26 mouse cellular contexts compared by ENCODE assay signal in genomic region chr14:17748945-17749344, GRCm38 (mm10).
DNase-seq lines count a peak whose midpoint lies in the region; ATAC-seq lines count a peak whose summit lies in the region.
"Had no signal": no experiment of that assay in that cellular context is flagged by ENCODE, and none has a peak within 500 bp of the region (broad histone marks: within the 10 kb centered on the region; RNA-seq: fewer than 3 reads in every experiment).

No protein-coding gene starts in this region.

- H3K9ac ChIP-seq in forebrain, embryonic 12.5 days = no peak overlapping the region
- no peak overlapping the region for H3K9ac ChIP-seq in midbrain, embryonic 11.5 days (ENCODE audit: low read length)
- no peak overlapping the region for H3K9ac ChIP-seq in intestine, embryonic 15.5 days
- H3K9ac ChIP-seq: embryonic facial prominence, embryonic 12.5 days; limb, embryonic 15.5 days; neural tube, embryonic 13.5 days had no signal

- no peaks in the 10 kb centered on the region for H3K9me3 ChIP-seq in forebrain, embryonic 12.5 days
- H3K9me3 ChIP-seq in forebrain, embryonic 10.5 days = no peaks in the 10 kb centered on the region
- H3K9me3 ChIP-seq in midbrain, embryonic 11.5 days (ENCODE audit: control insufficient read depth, low read length) = no peaks in the 10 kb centered on the region
- no peaks in the 10 kb centered on the region for H3K9me3 ChIP-seq in midbrain, embryonic 10.5 days (replicated peaks)
- no peaks in the 10 kb centered on the region for H3K9me3 ChIP-seq in intestine, embryonic 15.5 days
- H3K9me3 ChIP-seq: embryonic facial prominence, embryonic 12.5 days; G1E; limb, embryonic 15.5 days; neural tube, embryonic 13.5 days had no signal

- no peak overlapping the region for H3K27ac ChIP-seq in forebrain, embryonic 12.5 days
- H3K27ac ChIP-seq in forebrain, embryonic 10.5 days = no peak overlapping the region
- H3K27ac ChIP-seq in midbrain, embryonic 11.5 days (ENCODE audit: low read depth, low read length) = no peak overlapping the region
- H3K27ac ChIP-seq in midbrain, embryonic 10.5 days (replicated peaks) = no peak overlapping the region
- no peak overlapping the region for H3K27ac ChIP-seq in intestine, embryonic 15.5 days
- H3K27ac ChIP-seq: embryonic facial prominence, embryonic 12.5 days; kidney, postnatal 0 days; limb, embryonic 15.5 days; neural tube, embryonic 13.5 days; stomach, postnatal 0 days had no signal

- H3K4me2 ChIP-seq in forebrain, embryonic 12.5 days = no peak overlapping the region
- H3K4me2 ChIP-seq in midbrain, embryonic 11.5 days = no peak overlapping the region
- H3K4me2 ChIP-seq in intestine, embryonic 15.5 days (replicated peaks) = no peak overlapping the region
- H3K4me2 ChIP-seq: embryonic facial prominence, embryonic 12.5 days; limb, embryonic 15.5 days; neural tube, embryonic 13.5 days had no signal

- no peak for DNase-seq in forebrain, embryonic 10.5 days (ENCODE audit: extremely low spot score, low spot score)
- DNase-seq in midbrain, embryonic 11.5 days (ENCODE audit: low spot score, missing footprints) = no peak
- DNase-seq in midbrain, embryonic 10.5 days (ENCODE audit: low spot score) = no peak
- DNase-seq in ZHBTc4 (ENCODE audit: low read depth, low spot score) = peak; percentile 18
- no peak for DNase-seq in left cerebral cortex, postnatal 10 days (ENCODE audit: extremely low spot score in 1 of 2, low spot score in 2 of 2)
- no peak for DNase-seq in ovary, postnatal 10 days (ENCODE audit: low spot score)
- DNase-seq: adrenal gland, adult 2 months; cerebellum, adult 11-12 months; cerebellum, postnatal 10 days; gastrocnemius, postnatal 36 days; kidney, adult 2 months; layer of hippocampus, adult 9-11 months; left cerebral cortex, postnatal 4 days; thymus, adult 2 months had no signal

- peaks cover 8% of the 10 kb centered on the region for H3K4me1 ChIP-seq in forebrain, embryonic 12.5 days
- H3K4me1 ChIP-seq in forebrain, embryonic 10.5 days = peaks cover 32% of the 10 kb centered on the region
- no peaks in the 10 kb centered on the region; the same call in 1 of the 2 replicates for H3K4me1 ChIP-seq in midbrain, embryonic 11.5 days (ENCODE audit: control insufficient read depth, insufficient read depth, low read length)
- peaks cover 24% of the 10 kb centered on the region for H3K4me1 ChIP-seq in midbrain, embryonic 10.5 days
- H3K4me1 ChIP-seq in intestine, embryonic 15.5 days (replicated peaks) = no peaks in the 10 kb centered on the region
- H3K4me1 ChIP-seq: embryonic facial prominence, embryonic 12.5 days; limb, embryonic 15.5 days; neural tube, embryonic 13.5 days had no signal

- intact Hi-C loops in left cerebral cortex, postnatal 10 days (cut with DNase I) = no loop called here

- H3K27me3 ChIP-seq in forebrain, embryonic 12.5 days = no peaks in the 10 kb centered on the region
- no peaks in the 10 kb centered on the region for H3K27me3 ChIP-seq in forebrain, embryonic 10.5 days (ENCODE audit: poor library complexity, severe bottlenecking)
- H3K27me3 ChIP-seq in midbrain, embryonic 11.5 days (ENCODE audit: control insufficient read depth, insufficient read depth, low read length) = no peaks in the 10 kb centered on the region
- H3K27me3 ChIP-seq in midbrain, embryonic 10.5 days (ENCODE audit: low read depth, poor library complexity, severe bottlenecking) = peaks cover 4% of the 10 kb centered on the region; the same call in 1 of the 2 replicates
- H3K27me3 ChIP-seq in intestine, embryonic 15.5 days (replicated peaks) = no peaks in the 10 kb centered on the region
- H3K27me3 ChIP-seq: embryonic facial prominence, embryonic 12.5 days; limb, embryonic 15.5 days; neural tube, embryonic 13.5 days; Patski had no signal

- peak; percentile 88 for ATAC-seq in forebrain, embryonic 12.5 days (ENCODE audit: low FRiP score)
- ATAC-seq in midbrain, embryonic 11.5 days (ENCODE audit: low FRiP score) = peak; percentile 77
- ATAC-seq in intestine, embryonic 15.5 days = 0 out of 2 replicates have a peak, but pooled peaks have one; percentile 56
- ATAC-seq: CD4-positive, CD25-positive, alpha-beta regulatory T cell, adult 4 months; midbrain, embryonic 16.5 days; Patski had no signal

- no peak overlapping the region for H3K4me3 ChIP-seq in forebrain, embryonic 12.5 days (replicated peaks)
- no peak overlapping the region for H3K4me3 ChIP-seq in forebrain, embryonic 10.5 days
- no peak overlapping the region for H3K4me3 ChIP-seq in midbrain, embryonic 11.5 days (ENCODE audit: low read depth, low read length)
- H3K4me3 ChIP-seq in midbrain, embryonic 10.5 days = no peak overlapping the region
- no peak overlapping the region for H3K4me3 ChIP-seq in intestine, embryonic 15.5 days (replicated peaks)
- H3K4me3 ChIP-seq: embryonic facial prominence, embryonic 12.5 days; limb, embryonic 15.5 days; myocyte; neural tube, embryonic 13.5 days had no signal

- H3K36me3 ChIP-seq in forebrain, embryonic 12.5 days (replicated peaks) = no peaks in the 10 kb centered on the region
- H3K36me3 ChIP-seq in forebrain, embryonic 10.5 days (replicated peaks) = no peaks in the 10 kb centered on the region
- H3K36me3 ChIP-seq in midbrain, embryonic 11.5 days (ENCODE audit: control insufficient read depth, insufficient read depth, low read length) = no peaks in the 10 kb centered on the region
- H3K36me3 ChIP-seq in midbrain, embryonic 10.5 days = no peaks in the 10 kb centered on the region
- no peaks in the 10 kb centered on the region for H3K36me3 ChIP-seq in intestine, embryonic 15.5 days
- H3K36me3 ChIP-seq: embryonic facial prominence, embryonic 12.5 days; limb, embryonic 15.5 days; neural tube, embryonic 13.5 days had no signal
